Mouse (Mus musculus): Measurements from ENCODE around the gene Capza1.

DNA sequence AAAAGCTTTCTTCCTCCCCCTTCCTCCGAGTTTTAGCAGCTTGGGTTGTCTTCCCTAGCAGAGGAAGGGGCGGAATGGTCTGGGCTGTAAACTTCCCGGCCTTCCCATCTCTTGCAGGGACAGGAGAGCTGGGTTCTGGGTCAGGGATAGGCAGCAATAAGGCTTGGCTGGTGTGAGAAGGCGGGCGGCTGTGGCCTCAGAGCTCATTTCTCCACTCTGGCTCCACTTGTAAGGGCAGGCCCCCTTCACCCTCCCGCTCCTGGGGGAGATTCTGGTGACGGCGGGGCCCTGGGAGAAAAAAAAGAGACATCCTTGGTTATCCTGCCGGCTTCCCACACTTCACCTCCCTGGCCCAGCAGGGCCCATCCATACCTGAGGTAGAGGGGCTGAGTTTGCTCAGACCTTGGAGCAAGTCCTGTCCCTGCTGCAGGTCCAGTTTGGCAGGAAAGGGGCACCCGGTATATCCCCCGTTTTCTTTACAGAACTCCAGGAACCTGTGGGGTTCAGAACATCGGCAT is 69.3 kb downstream of the Capza1 start:
- TF ChIP-seq CTCF (IDR thresholded peaks at IDR 0.05; ENCODE audit: extremely low read depth, insufficient read depth, insufficient read length, insufficient replicate concordance) (no peak), POLR2A (IDR thresholded peaks at IDR 0.05; ENCODE audit: low read depth, low read length) (no peak)

All from spleen, adult 2 months (tissue).